Mouse (Mus musculus) lung, embryonic 14.5 days (tissue): Measurements from ENCODE around the gene Boc. TPM values are rescaled to one million over a fixed set of nuclear protein-coding genes. Genes with fewer than 3 reads are reported as not detected.

ENCODE experiments used
- ATAC-seq: fragments of 200-750 bp; cut with Nextera tagmentation; 2 replicates; pipeline ENCODE4 v1.8.0; 2017; ENCODE audit warnings: mild to moderate bottlenecking, moderate TSS enrichment, moderate library complexity; ENCODE audit not compliant: insufficient read depth
- DNase-seq: peaks from one replicate; pipeline ENCODE4 v3.0.0-alpha.2; 2015
- H3K27ac ChIP-seq: fragments of 300-500 bp; sonication (generic); 2 replicates; pipeline ENCODE4 v1.5.1; 2014; ENCODE audit warnings: low read depth, mild to moderate bottlenecking, moderate library complexity
- H3K27me3 ChIP-seq: fragments of 300-500 bp; sonication (generic); 2 replicates; pipeline ENCODE4 v1.6.1; 2014; ENCODE audit warnings: low read length, control low read depth; ENCODE audit not compliant: insufficient read depth
- H3K36me3 ChIP-seq: fragments of 300-500 bp; sonication (generic); 2 replicates; pipeline ENCODE4 v1.6.1; 2014; ENCODE audit warnings: control low read depth; ENCODE audit not compliant: insufficient read depth
- H3K4me1 ChIP-seq: fragments of 300-500 bp; sonication (generic); 2 replicates; pipeline ENCODE4 v1.6.1; 2014; ENCODE audit warnings: antibody characterized with exemption, control low read depth; ENCODE audit not compliant: insufficient read depth
- H3K4me2 ChIP-seq: fragments of 300-500 bp; sonication (generic); 2 replicates; pipeline ENCODE4 v1.6.1; 2014; ENCODE audit warnings: mild to moderate bottlenecking
- H3K4me3 ChIP-seq: fragments of 300-500 bp; sonication (generic); 2 replicates; pipeline ENCODE4 v1.5.1; 2014; ENCODE audit warnings: low read depth, low read length
- H3K9ac ChIP-seq: fragments of 300-500 bp; sonication (generic); 2 replicates; pipeline ENCODE4 v1.6.1; 2014
- H3K9me3 ChIP-seq: fragments of 300-500 bp; sonication (generic); 2 replicates; pipeline ENCODE4 v1.6.1; 2016; ENCODE audit warnings: low read depth, low read length, control low read depth
- CTCF ChIP-seq: IDR thresholded peaks from 2 replicates; pipeline ENCODE4 v1.5.1; 2016; ENCODE audit warnings: antibody characterized with exemption, low read depth
- WGBS: fragments of 180-500 bp; shearing (Covaris S2); extraction: QIAGEN DNeasy Blood & Tissue Kit; methylation state at CpG from one replicate; pipeline ENCODE4 v1.1.7; 2014; 5-methylcytosine and 5-hydroxymethylcytosine counted together
- polyA plus RNA-seq: library from polyadenylated mRNA; unstranded; fragments of >200 nt; fragmentation: Nextera tagmentation; extraction: Ambion mirVana; gene quantifications from 2 replicates; pipeline ENCODE4 v1.2.1, GENCODE M21; 2014

Gene Boc
- polyA plus RNA-seq, 1 experiment from 2014 or later, result 38.8 TPM

GRCm38 (mm10) chr16:44560214-44560613, 1.5 kb upstream of the Boc start:
- 39% methylated on average over 1 of the region's 1 CpGs for WGBS

GRCm38 (mm10) chr16:44559330-44559695, 616 bp upstream of the Boc start:
- Histone ChIP-seq H3K4me1 (peaks cover 4% of the 10 kb centered on the region; the same call in 1 of the 2 replicates), H3K4me2 (peak overlapping the region; percentile 64), H3K36me3 (no peaks in the 10 kb centered on the region), H3K27me3 (no peaks in the 10 kb centered on the region), H3K9ac (peak overlapping the region; percentile 97; the same call in 1 of the 2 replicates), H3K4me3 (peak overlapping the region; percentile 88), H3K9me3 (no peaks in the 10 kb centered on the region), H3K27ac (0 out of 2 replicates have a peak overlapping the region, but pooled peaks have one; percentile 24)
- ATAC-seq (no peak), DNase-seq (no peak)
- WGBS, result 11% methylated on average over 5 of the region's 5 CpGs
- no peak for TF ChIP-seq CTCF

More at GRCm38 (mm10) chr16:44560214-44560613, 1.5 kb upstream of the Boc start:
- H3K9ac ChIP-seq, result no peak overlapping the region
- no peaks in the 10 kb centered on the region; the same call in 1 of the 2 replicates for H3K4me1 ChIP-seq
- no peak for TF ChIP-seq CTCF
- DNase-seq, result no peak
- H3K27me3 ChIP-seq, result no peaks in the 10 kb centered on the region
- no peak overlapping the region for H3K27ac ChIP-seq
- ATAC-seq, result no peak
- no peaks in the 10 kb centered on the region for H3K36me3 ChIP-seq
- no peak overlapping the region for H3K4me3 ChIP-seq
- H3K4me2 ChIP-seq, result no peak overlapping the region
- H3K9me3 ChIP-seq, result no peaks in the 10 kb centered on the region

GRCm38 (mm10) chr16:44557661-44558470, 831 bp downstream of the Boc start:
- peaks cover 12% of the 10 kb centered on the region for H3K4me1 ChIP-seq
- no peaks in the 10 kb centered on the region for H3K27me3 ChIP-seq
- peak overlapping the region; percentile 88 for H3K4me3 ChIP-seq
- no peaks in the 10 kb centered on the region for H3K36me3 ChIP-seq
- DNase-seq (peak; percentile 79), ATAC-seq (peak; percentile 55)
- peak overlapping the region; percentile 64 for H3K4me2 ChIP-seq
- no peaks in the 10 kb centered on the region for H3K9me3 ChIP-seq
- H3K9ac ChIP-seq, result peak overlapping the region; percentile 97
- no peak for TF ChIP-seq CTCF
- whole genome bisulfite sequencing, result under 1% methylated on average over 47 of the region's 47 CpGs
- H3K27ac ChIP-seq, result peak overlapping the region; percentile 93

GRCm38 (mm10) chr16:44557084-44557483, 1.6 kb downstream of the Boc start:
- no peak for TF ChIP-seq CTCF

GRCm38 (mm10) chr16:44555791-44556709, 2.6 kb downstream of the Boc start:
- ATAC-seq, result peak; percentile 35
- Histone ChIP-seq H3K4me2 (peak overlapping the region; percentile 64), H3K36me3 (no peaks in the 10 kb centered on the region), H3K9ac (peak overlapping the region; percentile 97), H3K4me3 (peak overlapping the region; percentile 88), H3K27me3 (no peaks in the 10 kb centered on the region), H3K4me1 (peaks cover 23% of the 10 kb centered on the region), H3K9me3 (no peaks in the 10 kb centered on the region), H3K27ac (peak overlapping the region; percentile 93)
- TF ChIP-seq CTCF, result no peak
- DNase-seq, result peak; percentile 85
- WGBS, result 37% methylated on average over 9 of the region's 9 CpGs

More at GRCm38 (mm10) chr16:44557084-44557483, 1.6 kb downstream of the Boc start:
- peaks cover 20% of the 10 kb centered on the region for H3K4me1 ChIP-seq
- H3K27me3 ChIP-seq, result no peaks in the 10 kb centered on the region
- H3K9me3 ChIP-seq, result no peaks in the 10 kb centered on the region
- H3K9ac ChIP-seq, result peak overlapping the region; percentile 97
- H3K4me2 ChIP-seq, result peak overlapping the region; percentile 64
- peak; percentile 44 for DNase-seq
- ATAC-seq, result no peak
- no peaks in the 10 kb centered on the region for H3K36me3 ChIP-seq
- H3K4me3 ChIP-seq, result peak overlapping the region; percentile 88
- WGBS, result 22% methylated on average over 7 of the region's 7 CpGs
- peak overlapping the region; percentile 93 for H3K27ac ChIP-seq

- H3K9me3 ChIP-seq, result no peaks in the 10 kb centered on the region
These were observed 4.8 kb downstream of the Boc start for GRCm38 (mm10) chr16:44553861-44554260.

More at GRCm38 (mm10) chr16:44553861-44554260, 4.8 kb downstream of the Boc start:
- Histone ChIP-seq H3K27ac (no peak overlapping the region; the same call in 1 of the 2 replicates), H3K9ac (no peak overlapping the region), H3K36me3 (no peaks in the 10 kb centered on the region; the same call in 1 of the 2 replicates), H3K4me3 (no peak overlapping the region), H3K27me3 (no peaks in the 10 kb centered on the region), H3K4me1 (peaks cover 27% of the 10 kb centered on the region), H3K4me2 (peak overlapping the region; percentile 49)
- no peak for ATAC-seq
- 50% methylated on average over 8 of the region's 8 CpGs for WGBS
- DNase-seq, result no peak
- TF ChIP-seq CTCF, result no peak
